ENCODE assay signal across 9 mouse cellular contexts in genomic region chr5:37769031-37769430, GRCm38 (mm10). TPM values are rescaled to one million over a fixed set of nuclear protein-coding genes. Genes with fewer than 3 reads are reported as not detected.
DNase-seq lines count a peak whose midpoint lies in the region; ATAC-seq and TF ChIP-seq lines count a peak whose summit lies in the region.
"Had no signal": no experiment of that assay in that cellular context is flagged by ENCODE, and none has a peak within 500 bp of the region (broad histone marks: within the 10 kb centered on the region; RNA-seq: fewer than 3 reads in every experiment).

No protein-coding gene starts in this region.

- H3K9me3 ChIP-seq in kidney, embryonic 16.5 days (ENCODE audit: low read length): peaks cover 2% of the 10 kb centered on the region; the same call in 1 of the 2 replicates
- 0 out of 2 replicates have a peak, but pooled peaks cover 2% of the 10 kb centered on the region for H3K9me3 ChIP-seq in forebrain, embryonic 14.5 days (replicated peaks; ENCODE audit: control insufficient read depth, low read length)
- no peaks in the 10 kb centered on the region for H3K9me3 ChIP-seq in neural tube, embryonic 14.5 days (ENCODE audit: control insufficient read depth, low read length)
- H3K9me3 ChIP-seq: liver, embryonic 13.5 days had no signal

- H3K4me2 ChIP-seq in kidney, embryonic 16.5 days (replicated peaks; ENCODE audit: low read depth, low read length): no peak overlapping the region
- H3K4me2 ChIP-seq in forebrain, embryonic 14.5 days (ENCODE audit: low read length): no peak overlapping the region
- H3K4me2 ChIP-seq in neural tube, embryonic 14.5 days (ENCODE audit: low read depth, low read length): no peak overlapping the region
- H3K4me2 ChIP-seq: liver, embryonic 13.5 days had no signal

- H3K9ac ChIP-seq in kidney, embryonic 16.5 days (replicated peaks; ENCODE audit: low read length): no peak overlapping the region
- no peak overlapping the region for H3K9ac ChIP-seq in forebrain, embryonic 14.5 days (ENCODE audit: low read length)
- H3K9ac ChIP-seq in neural tube, embryonic 14.5 days (replicated peaks; ENCODE audit: low read depth, low read length): no peak overlapping the region
- H3K9ac ChIP-seq: liver, embryonic 13.5 days had no signal

- TF ChIP-seq POLR2A in kidney, adult 2 months (IDR thresholded peaks at IDR 0.05; ENCODE audit: low read depth, low read length): no peak
- TF ChIP-seq POLR2A in thymus, adult 2 months (IDR thresholded peaks at IDR 0.05; ENCODE audit: control insufficient read depth, extremely low read depth, insufficient read depth, low read length, poor library complexity): no peak

- TF ChIP-seq CTCF in kidney, adult 2 months (conservative IDR thresholded peaks at IDR 0.05; ENCODE audit: insufficient read depth, insufficient read length, low read depth, low read length): no peak
- TF ChIP-seq CTCF in thymus, adult 2 months (IDR thresholded peaks at IDR 0.05; ENCODE audit: borderline replicate concordance, control insufficient read depth, extremely low read depth, insufficient read depth, low read length, poor library complexity): no peak

- no peaks in the 10 kb centered on the region for H3K4me1 ChIP-seq in kidney, adult 2 months (ENCODE audit: control insufficient read depth, insufficient read depth, low read length)
- peaks cover 15% of the 10 kb centered on the region for H3K4me1 ChIP-seq in kidney, embryonic 16.5 days (ENCODE audit: insufficient read depth, low read length)
- H3K4me1 ChIP-seq in forebrain, embryonic 14.5 days (ENCODE audit: control insufficient read depth, insufficient read depth, low read length): peaks cover 19% of the 10 kb centered on the region
- peaks cover 5% of the 10 kb centered on the region; the same call in 1 of the 2 replicates for H3K4me1 ChIP-seq in neural tube, embryonic 14.5 days (ENCODE audit: control insufficient read depth, insufficient read depth, low read length)
- no peaks in the 10 kb centered on the region for H3K4me1 ChIP-seq in thymus, adult 2 months (replicated peaks; ENCODE audit: control insufficient read depth, insufficient read depth, low read length)
- H3K4me1 ChIP-seq: liver, embryonic 13.5 days had no signal

- WGBS in kidney, adult 2 months: 19% methylated on average over 5 of the region's 5 CpGs
- 14% methylated on average over 5 of the region's 5 CpGs for WGBS in kidney, embryonic 16.5 days
- WGBS in forebrain, embryonic 14.5 days: 2% methylated on average over 5 of the region's 5 CpGs
- 3% methylated on average over 5 of the region's 5 CpGs for WGBS in neural tube, embryonic 14.5 days
- WGBS in thymus, adult 2 months: 26% methylated on average over 5 of the region's 5 CpGs

- no peak for ATAC-seq in kidney, embryonic 16.5 days (ENCODE audit: low FRiP score, low TSS enrichment)
- ATAC-seq in forebrain, embryonic 14.5 days: peak; percentile 90
- peak; percentile 79 for ATAC-seq in neural tube, embryonic 14.5 days (ENCODE audit: low read depth)
- ATAC-seq in inflammation-experienced regulatory T-cells, adult 6 months: no peak
- ATAC-seq in megakaryocyte progenitor cell, adult 5-6 weeks (replicated peaks; ENCODE audit: poor library complexity): no peak

- no peak overlapping the region for H3K4me3 ChIP-seq in kidney, adult 2 months (ENCODE audit: insufficient read depth, low read depth, low read length)
- H3K4me3 ChIP-seq in kidney, embryonic 16.5 days (ENCODE audit: low read length): no peak overlapping the region
- H3K4me3 ChIP-seq in forebrain, embryonic 14.5 days (ENCODE audit: low read depth, low read length): no peak overlapping the region
- H3K4me3 ChIP-seq in neural tube, embryonic 14.5 days (ENCODE audit: low read depth, low read length): no peak overlapping the region
- H3K4me3 ChIP-seq in thymus, adult 2 months (ENCODE audit: control insufficient read depth, insufficient read depth, low read length): no peak overlapping the region
- H3K4me3 ChIP-seq: liver, embryonic 13.5 days had no signal

- peak; percentile 38 for DNase-seq in kidney, adult 2 months
- peak; percentile 96 for DNase-seq in forebrain, embryonic 14.5 days (ENCODE audit: low spot score)
- DNase-seq in layer of hippocampus, adult 9-11 months: peak; percentile 72
- no peak for DNase-seq in thymus, adult 2 months
- DNase-seq: liver, embryonic 13.5 days had no signal

- H3K36me3 ChIP-seq in kidney, adult 2 months (ENCODE audit: control insufficient read depth, insufficient read depth, low read length): no peaks in the 10 kb centered on the region
- no peaks in the 10 kb centered on the region for H3K36me3 ChIP-seq in kidney, embryonic 16.5 days (ENCODE audit: insufficient read depth, low read length)
- no peaks in the 10 kb centered on the region for H3K36me3 ChIP-seq in forebrain, embryonic 14.5 days (ENCODE audit: control insufficient read depth, insufficient read depth, low read length)
- no peaks in the 10 kb centered on the region for H3K36me3 ChIP-seq in neural tube, embryonic 14.5 days (ENCODE audit: control insufficient read depth, insufficient read depth, low read length)
- no peaks in the 10 kb centered on the region for H3K36me3 ChIP-seq in thymus, adult 2 months (ENCODE audit: control insufficient read depth, insufficient read depth, low read length)
- H3K36me3 ChIP-seq: liver, embryonic 13.5 days had no signal

- no peak overlapping the region for H3K27ac ChIP-seq in kidney, adult 2 months (ENCODE audit: insufficient read depth, low read depth, low read length)
- H3K27ac ChIP-seq in kidney, embryonic 16.5 days (ENCODE audit: low read length): no peak overlapping the region
- H3K27ac ChIP-seq in forebrain, embryonic 14.5 days (ENCODE audit: low read depth, low read length): no peak overlapping the region
- no peak overlapping the region for H3K27ac ChIP-seq in neural tube, embryonic 14.5 days (ENCODE audit: low read depth, low read length)
- H3K27ac ChIP-seq in thymus, adult 2 months (ENCODE audit: control insufficient read depth, insufficient read depth, low read length): no peak overlapping the region
- H3K27ac ChIP-seq: liver, embryonic 13.5 days had no signal

- no peaks in the 10 kb centered on the region for H3K27me3 ChIP-seq in kidney, adult 2 months (replicated peaks; ENCODE audit: control insufficient read depth, insufficient read depth, low read length)
- H3K27me3 ChIP-seq in kidney, embryonic 16.5 days (ENCODE audit: insufficient read depth, low read length): 0 out of 2 replicates have a peak, but pooled peaks cover 3% of the 10 kb centered on the region
- H3K27me3 ChIP-seq in forebrain, embryonic 14.5 days (replicated peaks; ENCODE audit: control insufficient read depth, insufficient read depth, low read length): peaks cover 59% of the 10 kb centered on the region
- peaks cover 7% of the 10 kb centered on the region; the same call in 1 of the 2 replicates for H3K27me3 ChIP-seq in neural tube, embryonic 14.5 days (ENCODE audit: control insufficient read depth, insufficient read depth, low read length)
- H3K27me3 ChIP-seq in thymus, adult 2 months (ENCODE audit: control insufficient read depth, insufficient read depth, low read length): no peaks in the 10 kb centered on the region
- H3K27me3 ChIP-seq: liver, embryonic 13.5 days had no signal

RNA-seq across cellular contexts. Expression of gene Cytl1, which starts 33.7 kb away (rescaled TPM):
- 3.7 and 5.8 TPM in 2 replicates for polyA plus RNA-seq in kidney, adult 2 months (2012; rRNA removed)
- 0.69 and 1.2 TPM in 2 replicates for polyA plus RNA-seq in kidney, embryonic 16.5 days (2015; fragmentation: Nextera tagmentation; extraction: Ambion mirVana)
- not detected in 2 replicates for polyA plus RNA-seq in forebrain, embryonic 14.5 days (2014; fragmentation: Nextera tagmentation; extraction: Ambion mirVana)
- polyA plus RNA-seq in neural tube, embryonic 14.5 days (2014; fragmentation: Nextera tagmentation; extraction: Ambion mirVana): 0.28 and 0.84 TPM in 2 replicates
- polyA plus RNA-seq in inflammation-experienced regulatory T-cells, adult 6 months (2017; shearing (Covaris generic)): not detected
- total RNA-seq in megakaryocyte progenitor cell, adult 5-6 weeks (2015): not detected in 2 replicates
- total RNA-seq in megakaryocyte progenitor cell, adult 5-6 weeks (2017): not detected in 2 replicates
- polyA plus RNA-seq in thymus, adult 2 months (2012; rRNA removed): 6.9 and 10.5 TPM in 2 replicates
- polyA plus RNA-seq: liver, embryonic 13.5 days had no signal

RNA-seq across cellular contexts. Expression of gene Stk32b, which starts 52.1 kb away (rescaled TPM):
- 11.4 and 13.7 TPM in 2 replicates for polyA plus RNA-seq in kidney, adult 2 months (2012; rRNA removed)
- 3.8 and 4.8 TPM in 2 replicates for polyA plus RNA-seq in kidney, embryonic 16.5 days (2015; fragmentation: Nextera tagmentation; extraction: Ambion mirVana)
- polyA plus RNA-seq in forebrain, embryonic 14.5 days (2014; fragmentation: Nextera tagmentation; extraction: Ambion mirVana): 22.1 and 22.5 TPM in 2 replicates
- polyA plus RNA-seq in neural tube, embryonic 14.5 days (2014; fragmentation: Nextera tagmentation; extraction: Ambion mirVana): 45.1 and 55.0 TPM in 2 replicates
- polyA plus RNA-seq in inflammation-experienced regulatory T-cells, adult 6 months (2017; shearing (Covaris generic)): not detected
- total RNA-seq in megakaryocyte progenitor cell, adult 5-6 weeks (2015): not detected in 2 replicates
- total RNA-seq in megakaryocyte progenitor cell, adult 5-6 weeks (2017): not detected in 2 replicates
- 0.19 and 0.28 TPM in 2 replicates for polyA plus RNA-seq in thymus, adult 2 months (2012; rRNA removed)

RNA-seq across cellular contexts. Expression of gene Msx1, which starts 55.4 kb away (rescaled TPM):
- polyA plus RNA-seq in kidney, adult 2 months (2012; rRNA removed): 1.0 and 1.1 TPM in 2 replicates
- 1.9 and 3.9 TPM in 2 replicates for polyA plus RNA-seq in kidney, embryonic 16.5 days (2015; fragmentation: Nextera tagmentation; extraction: Ambion mirVana)
- polyA plus RNA-seq in forebrain, embryonic 14.5 days (2014; fragmentation: Nextera tagmentation; extraction: Ambion mirVana): 12.5 and 16.1 TPM in 2 replicates
- polyA plus RNA-seq in neural tube, embryonic 14.5 days (2014; fragmentation: Nextera tagmentation; extraction: Ambion mirVana): 11.8 and 12.5 TPM in 2 replicates
- not detected for polyA plus RNA-seq in inflammation-experienced regulatory T-cells, adult 6 months (2017; shearing (Covaris generic))
- total RNA-seq in megakaryocyte progenitor cell, adult 5-6 weeks (2015): 0.07 TPM in 1 of 2 replicates, not detected in the other
- not detected in 2 replicates for total RNA-seq in megakaryocyte progenitor cell, adult 5-6 weeks (2017)
- 2.7 and 4.0 TPM in 2 replicates for polyA plus RNA-seq in thymus, adult 2 months (2012; rRNA removed)

Comparison
In these comparisons a context has a peak if more than half of its experiments do, and no peak if none do; other contexts are left out.
1. ATAC-seq: peak in forebrain, embryonic 14.5 days (single experiment) and neural tube, embryonic 14.5 days (single experiment); none in kidney, embryonic 16.5 days (single experiment), inflammation-experienced regulatory T-cells, adult 6 months (single experiment) and megakaryocyte progenitor cell, adult 5-6 weeks (single experiment).